Mouse (Mus musculus) intestine, embryonic 14.5 days (tissue): ENCODE measurements around the gene Rhof. TPM values are rescaled to one million over a fixed set of nuclear protein-coding genes. Genes with fewer than 3 reads are reported as not detected.

Source experiments
- ATAC-seq: fragments of 200-750 bp; cut with Nextera tagmentation; replicated peaks from 2 replicates; pipeline ENCODE4 v1.8.0; 2017; ENCODE audit warnings: low read depth, moderate number of reproducible peaks, moderate TSS enrichment, moderate library complexity; ENCODE audit not compliant: low FRiP score, low TSS enrichment
- DNase-seq: peaks from one replicate; pipeline ENCODE4 v3.0.0-alpha.2; 2018; ENCODE audit warnings: low spot score
- H3K27ac ChIP-seq: fragments of 300-500 bp; sonication (generic); 2 replicates; pipeline ENCODE4 v1.5.1; 2014; ENCODE audit warnings: low read depth, mild to moderate bottlenecking, control low read depth
- H3K27me3 ChIP-seq: fragments of 300-500 bp; sonication (generic); replicated peaks from 2 replicates; pipeline ENCODE4 v1.6.1; 2014; ENCODE audit warnings: low read length, control low read depth; ENCODE audit not compliant: control insufficient read depth, insufficient read depth
- H3K36me3 ChIP-seq: fragments of 300-500 bp; sonication (generic); 2 replicates; pipeline ENCODE4 v1.6.1; 2014; ENCODE audit warnings: low read length, control low read depth; ENCODE audit not compliant: control insufficient read depth, insufficient read depth
- H3K4me1 ChIP-seq: fragments of 300-500 bp; sonication (generic); replicated peaks from 2 replicates; pipeline ENCODE4 v1.6.1; 2014; ENCODE audit warnings: low read length, control low read depth, mixed read lengths; ENCODE audit not compliant: control insufficient read depth, insufficient read depth
- H3K4me2 ChIP-seq: fragments of 300-500 bp; sonication (generic); 2 replicates; pipeline ENCODE4 v1.6.1; 2014; ENCODE audit warnings: low read length
- H3K4me3 ChIP-seq: fragments of 300-500 bp; sonication (generic); 2 replicates; pipeline ENCODE4 v1.5.1; 2014; ENCODE audit warnings: low read depth, low read length, control low read depth, mixed read lengths
- H3K9ac ChIP-seq: fragments of 300-500 bp; sonication (generic); 2 replicates; pipeline ENCODE4 v1.6.1; 2014; ENCODE audit warnings: mild to moderate bottlenecking, low read length
- H3K9me3 ChIP-seq: fragments of 300-500 bp; sonication (generic); 2 replicates; pipeline ENCODE4 v1.6.1; 2016; ENCODE audit warnings: low read length, control low read depth; ENCODE audit not compliant: control insufficient read depth
- whole genome bisulfite sequencing: fragments of 180-500 bp; shearing (Covaris S2); extraction: QIAGEN DNeasy Blood & Tissue Kit; methylation state at CpG from one replicate; pipeline ENCODE4 v1.1.7; 2014; 5-methylcytosine and 5-hydroxymethylcytosine counted together
- polyA plus RNA-seq: library from polyadenylated mRNA; unstranded; fragments of >200 nt; fragmentation: Nextera tagmentation; extraction: Ambion mirVana; gene quantifications from 2 replicates; pipeline ENCODE4 v1.2.1, GENCODE M21; 2014

Rhof gene
- polyA plus RNA-seq, 1 experiment from 2014 or later, result 1.5 TPM

DNA sequence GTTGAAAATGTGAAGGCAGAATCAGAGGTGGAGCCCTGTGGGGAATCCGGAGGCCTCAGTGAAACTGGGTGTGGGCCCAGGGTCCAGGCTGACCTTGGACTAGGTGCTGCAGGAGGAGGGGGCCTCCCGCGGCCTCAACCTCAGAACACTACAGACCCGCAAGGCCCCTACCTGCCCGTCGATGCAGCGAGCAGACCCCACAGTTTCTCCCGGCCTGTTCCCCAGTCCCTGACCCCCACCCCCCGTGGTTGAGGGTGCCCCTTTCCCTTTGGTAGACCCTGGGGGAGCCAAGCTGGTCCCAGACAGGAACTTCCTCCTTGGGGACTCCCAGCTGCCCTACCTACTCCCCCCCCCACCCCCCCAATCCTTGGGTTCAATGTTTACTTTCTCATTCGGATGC is 33.9 kb upstream of the Rhof start:
- H3K36me3 ChIP-seq, result peaks cover 52% of the 10 kb centered on the region
- DNase-seq (no peak), ATAC-seq (no peak)
- H3K27ac ChIP-seq, result no peak overlapping the region
- no peaks in the 10 kb centered on the region for H3K9me3 ChIP-seq
- H3K9ac ChIP-seq, result no peak overlapping the region
- H3K4me3 ChIP-seq, result no peak overlapping the region
- H3K27me3 ChIP-seq, result no peaks in the 10 kb centered on the region
- H3K4me1 ChIP-seq, result no peaks in the 10 kb centered on the region
- WGBS, result 89% methylated on average over 10 of the region's 10 CpGs
- no peak overlapping the region for H3K4me2 ChIP-seq

DNA sequence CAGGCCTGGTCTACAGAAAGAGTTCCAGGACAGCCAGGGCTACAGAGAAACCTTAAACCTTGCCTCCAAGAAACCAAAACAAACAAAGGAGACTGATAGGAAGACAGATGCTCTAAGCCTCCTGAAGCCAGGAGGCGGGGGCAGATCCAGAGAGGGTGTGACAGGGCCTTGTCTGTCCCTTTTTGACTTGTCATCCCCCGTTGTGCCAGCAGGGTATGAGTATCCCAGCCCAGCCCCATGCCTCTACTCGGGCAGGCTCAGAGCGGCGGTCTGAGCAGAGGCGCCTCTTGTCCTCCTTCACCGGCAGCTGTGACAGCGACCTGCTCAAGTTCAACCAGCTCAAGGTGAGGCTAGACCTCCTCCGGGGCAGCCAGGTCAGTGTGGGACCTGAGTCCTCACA is 30.4 kb upstream of the Rhof start:
- H3K27ac ChIP-seq, result no peak overlapping the region
- no peak overlapping the region for H3K4me2 ChIP-seq
- H3K27me3 ChIP-seq, result no peaks in the 10 kb centered on the region
- DNase-seq (no peak), ATAC-seq (no peak)
- WGBS, result 89% methylated on average over 9 of the region's 9 CpGs
- no peak overlapping the region for H3K4me3 ChIP-seq
- H3K9ac ChIP-seq, result no peak overlapping the region
- H3K4me1 ChIP-seq, result no peaks in the 10 kb centered on the region
- peaks cover 87% of the 10 kb centered on the region for H3K36me3 ChIP-seq
- H3K9me3 ChIP-seq, result no peaks in the 10 kb centered on the region

DNA sequence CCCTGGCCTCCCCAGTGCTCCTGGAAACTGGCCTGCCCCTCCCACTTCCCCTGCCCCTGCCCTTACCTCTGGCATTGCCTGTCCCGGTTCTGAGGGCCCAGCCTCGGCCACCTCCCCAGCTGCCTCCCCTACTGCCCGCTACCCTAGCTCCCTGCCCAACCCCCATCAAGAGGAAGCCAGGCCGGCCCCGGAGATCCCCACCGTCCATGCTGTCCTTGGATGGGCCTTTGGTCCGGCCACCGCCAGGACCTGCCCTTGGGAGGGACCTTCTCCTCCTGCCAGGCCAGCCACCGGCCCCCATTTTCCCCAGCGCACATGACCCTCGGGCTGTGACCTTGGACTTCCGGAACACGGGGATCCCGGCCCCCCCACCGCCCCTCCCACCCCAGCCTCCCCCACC is 27.8 kb upstream of the Rhof start:
- H3K4me1 ChIP-seq, result no peaks in the 10 kb centered on the region
- 88% methylated on average over 15 of the region's 15 CpGs for WGBS
- no peak overlapping the region for H3K27ac ChIP-seq
- H3K4me2 ChIP-seq, result no peak overlapping the region
- no peaks in the 10 kb centered on the region for H3K9me3 ChIP-seq
- ATAC-seq (no peak), DNase-seq (no peak)
- peaks cover 88% of the 10 kb centered on the region for H3K36me3 ChIP-seq
- H3K9ac ChIP-seq, result no peak overlapping the region
- no peaks in the 10 kb centered on the region for H3K27me3 ChIP-seq
- H3K4me3 ChIP-seq, result no peak overlapping the region

DNA sequence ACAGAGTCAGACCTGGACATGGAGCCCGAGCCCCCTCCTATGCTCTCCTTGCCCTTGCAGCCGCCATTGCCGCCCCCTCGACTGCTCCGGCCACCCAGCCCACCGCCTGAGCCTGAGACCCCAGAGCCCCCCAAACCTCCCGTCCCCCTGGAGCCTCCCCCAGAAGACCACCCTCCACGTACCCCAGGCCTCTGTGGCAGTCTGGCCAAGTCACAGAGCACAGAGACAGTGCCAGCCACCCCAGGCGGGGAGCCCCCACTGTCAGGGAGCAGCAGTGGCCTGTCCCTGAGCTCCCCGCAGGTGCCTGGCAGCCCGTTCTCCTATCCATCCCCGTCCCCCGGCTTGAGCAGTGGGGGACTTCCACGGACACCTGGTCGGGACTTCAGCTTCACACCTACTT is 27.4 kb upstream of the Rhof start:
- Histone ChIP-seq H3K9me3 (no peaks in the 10 kb centered on the region), H3K4me3 (no peak overlapping the region), H3K4me1 (no peaks in the 10 kb centered on the region), H3K36me3 (peaks cover 90% of the 10 kb centered on the region), H3K4me2 (no peak overlapping the region), H3K9ac (no peak overlapping the region), H3K27ac (no peak overlapping the region), H3K27me3 (no peaks in the 10 kb centered on the region)
- ATAC-seq (no peak), DNase-seq (no peak)
- WGBS, result 96% methylated on average over 15 of the region's 15 CpGs

DNA sequence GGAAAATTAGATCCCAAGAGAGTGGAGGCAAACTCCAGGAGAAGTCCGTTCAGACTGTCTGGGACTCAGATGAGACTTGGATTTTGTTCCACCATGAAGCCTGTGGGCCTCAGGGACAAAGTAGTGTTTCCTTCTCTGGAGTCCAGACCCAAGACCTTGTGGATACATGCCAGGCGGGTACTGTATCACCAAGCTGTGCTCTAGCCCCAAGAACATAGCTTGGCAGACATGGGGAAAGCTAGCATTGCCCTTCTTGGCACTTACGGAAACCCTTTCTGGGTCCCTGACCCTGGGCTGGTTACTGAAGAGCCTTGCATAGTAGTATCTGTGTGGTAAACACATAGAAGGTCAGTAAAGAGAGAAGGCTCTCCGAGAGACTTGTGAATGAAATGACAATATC is 27.0 kb upstream of the Rhof start:
- peaks cover 91% of the 10 kb centered on the region for H3K36me3 ChIP-seq
- no peak overlapping the region for H3K4me2 ChIP-seq
- no peaks in the 10 kb centered on the region for H3K4me1 ChIP-seq
- no peak for ATAC-seq
- no peaks in the 10 kb centered on the region for H3K9me3 ChIP-seq
- H3K27me3 ChIP-seq, result no peaks in the 10 kb centered on the region
- no peak for DNase-seq
- 95% methylated on average over 4 of the region's 4 CpGs for WGBS
- H3K4me3 ChIP-seq, result no peak overlapping the region
- no peak overlapping the region for H3K9ac ChIP-seq
- no peak overlapping the region for H3K27ac ChIP-seq

DNA sequence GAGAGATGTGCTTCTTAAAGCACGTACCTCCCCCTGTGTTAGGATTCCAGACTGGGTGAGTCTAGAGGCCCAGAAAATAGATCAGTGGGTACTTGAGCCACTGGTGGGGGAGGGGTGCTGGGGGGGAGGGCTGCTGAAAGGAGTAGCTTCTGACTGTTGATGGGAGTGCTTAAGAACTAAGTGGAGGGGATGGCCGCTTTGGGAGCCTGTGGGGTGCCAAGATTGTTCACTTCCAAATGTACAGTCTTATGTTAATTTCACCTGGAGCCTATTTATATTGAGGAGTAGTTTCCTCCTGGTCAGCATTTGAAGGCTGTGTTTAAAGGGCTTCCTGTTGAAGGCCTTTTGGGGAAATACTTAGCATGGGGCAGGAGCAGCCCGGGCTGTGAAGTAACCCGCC is 25.5 kb upstream of the Rhof start:
- ATAC-seq (no peak), DNase-seq (no peak)
- no peaks in the 10 kb centered on the region for H3K4me1 ChIP-seq
- H3K4me2 ChIP-seq, result no peak overlapping the region
- H3K9me3 ChIP-seq, result no peaks in the 10 kb centered on the region
- no peak overlapping the region for H3K9ac ChIP-seq
- H3K27ac ChIP-seq, result no peak overlapping the region
- no peaks in the 10 kb centered on the region for H3K27me3 ChIP-seq
- H3K4me3 ChIP-seq, result no peak overlapping the region
- peaks cover 91% of the 10 kb centered on the region for H3K36me3 ChIP-seq
- WGBS, result 92% methylated on average over 4 of the region's 4 CpGs

DNA sequence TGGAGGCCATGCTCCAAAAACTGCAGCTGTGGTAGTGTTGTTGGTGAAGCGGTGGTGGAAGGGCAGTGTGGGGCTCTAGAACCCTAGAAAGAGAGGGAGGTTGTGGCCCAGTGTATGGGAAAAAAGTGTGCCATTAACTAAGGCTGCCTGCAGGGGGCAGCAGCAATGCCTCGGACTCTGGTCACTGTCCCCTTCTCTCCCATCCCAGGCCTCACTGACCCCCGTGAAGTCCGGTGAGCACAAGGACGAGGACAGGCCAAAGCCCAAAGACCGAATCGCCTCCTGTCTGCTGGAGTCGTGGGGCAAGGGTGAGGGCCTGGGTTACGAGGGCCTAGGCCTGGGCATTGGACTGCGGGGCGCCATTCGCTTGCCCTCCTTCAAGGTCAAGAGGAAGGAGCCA is 24.3 kb upstream of the Rhof start:
- no peak for DNase-seq
- Histone ChIP-seq H3K36me3 (peaks cover 89% of the 10 kb centered on the region), H3K4me2 (no peak overlapping the region), H3K9me3 (no peaks in the 10 kb centered on the region), H3K27me3 (no peaks in the 10 kb centered on the region), H3K9ac (no peak overlapping the region), H3K27ac (no peak overlapping the region), H3K4me3 (no peak overlapping the region), H3K4me1 (no peaks in the 10 kb centered on the region)
- no peak for ATAC-seq
- WGBS, result 88% methylated on average over 12 of the region's 12 CpGs

DNA sequence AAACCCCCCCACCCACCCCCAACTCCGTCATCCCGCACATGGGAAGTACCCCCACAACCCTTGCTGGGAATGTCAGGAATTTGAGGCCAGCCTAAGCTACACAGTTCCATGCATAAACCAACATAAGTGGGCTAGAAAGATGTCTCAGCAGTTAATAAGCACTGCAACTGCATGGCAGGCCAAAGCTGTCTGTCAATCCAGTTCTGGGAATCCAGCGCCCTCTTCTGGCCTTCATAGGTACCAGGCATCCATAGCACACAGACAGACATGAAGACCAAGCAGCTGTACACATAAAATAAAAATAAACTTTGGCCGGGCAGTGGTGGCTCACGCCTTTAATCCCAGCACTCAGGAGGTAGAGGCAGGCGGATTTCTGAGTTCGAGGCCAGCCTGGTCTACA is 22.9 kb upstream of the Rhof start:
- Histone ChIP-seq H3K9ac (no peak overlapping the region), H3K4me1 (peaks cover 13% of the 10 kb centered on the region), H3K9me3 (no peaks in the 10 kb centered on the region), H3K27me3 (no peaks in the 10 kb centered on the region), H3K27ac (no peak overlapping the region), H3K36me3 (peaks cover 81% of the 10 kb centered on the region), H3K4me3 (no peak overlapping the region), H3K4me2 (no peak overlapping the region)
- ATAC-seq (no peak; the same call in 1 of the 2 replicates), DNase-seq (peak; percentile 66)
- 57% methylated on average over 7 of the region's 7 CpGs for WGBS

DNA sequence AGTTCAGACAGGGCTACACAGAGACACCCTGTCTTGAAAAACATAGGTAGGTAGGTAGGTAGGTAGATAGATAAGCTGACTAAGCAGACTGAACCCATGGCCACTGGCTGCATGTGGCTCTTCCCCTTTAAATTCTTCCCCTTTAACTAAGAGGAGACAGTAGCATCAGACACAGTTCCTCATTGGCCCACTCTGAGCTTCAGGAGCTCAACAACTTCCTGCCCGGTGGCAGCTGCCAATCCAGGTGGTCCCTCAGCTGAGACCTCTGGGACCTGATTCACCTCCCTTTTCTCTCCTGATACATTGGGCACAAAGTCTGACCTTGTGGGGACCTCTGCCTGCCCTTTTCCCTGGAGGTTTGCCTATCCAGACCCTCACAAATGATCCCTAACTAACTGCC is 20.4 kb upstream of the Rhof start:
- WGBS, result 80% methylated on average over 1 of the region's 1 CpGs
- no peaks in the 10 kb centered on the region for H3K27me3 ChIP-seq
- no peak overlapping the region for H3K27ac ChIP-seq
- DNase-seq (no peak), ATAC-seq (no peak)
- H3K9ac ChIP-seq, result no peak overlapping the region
- H3K9me3 ChIP-seq, result no peaks in the 10 kb centered on the region
- H3K4me3 ChIP-seq, result no peak overlapping the region
- no peak overlapping the region for H3K4me2 ChIP-seq
- H3K4me1 ChIP-seq, result peaks cover 28% of the 10 kb centered on the region
- H3K36me3 ChIP-seq, result peaks cover 68% of the 10 kb centered on the region
